Mouse (Mus musculus) hindbrain, embryonic 11.5 days (tissue): ENCODE data around the gene Cdc42se1. TPM values are rescaled to one million over a fixed set of nuclear protein-coding genes. Genes with fewer than 3 reads are reported as not detected.

Experiments used
- ATAC-seq: fragments of 200-750 bp; cut with Nextera tagmentation; 2 replicates; pipeline ENCODE4 v1.8.0; 2017; ENCODE audit warnings: mild to moderate bottlenecking, moderate TSS enrichment, moderate library complexity; ENCODE audit not compliant: low FRiP score
- DNase-seq: peaks from one replicate; pipeline ENCODE4 v3.0.0-alpha.2; 2015; ENCODE audit warnings: low spot score
- H3K27ac ChIP-seq: fragments of 300-500 bp; sonication (generic); 2 replicates; pipeline ENCODE4 v1.5.1; 2014; ENCODE audit warnings: mild to moderate bottlenecking, low read depth, low read length
- H3K27me3 ChIP-seq: fragments of 300-500 bp; sonication (generic); 2 replicates; pipeline ENCODE4 v1.6.1; 2014; ENCODE audit warnings: mild to moderate bottlenecking, low read length, moderate library complexity, mixed read lengths; ENCODE audit not compliant: control insufficient read depth, insufficient read depth
- H3K36me3 ChIP-seq: fragments of 300-500 bp; sonication (generic); 2 replicates; pipeline ENCODE4 v1.6.1; 2014; ENCODE audit warnings: mild to moderate bottlenecking, low read length, moderate library complexity, mixed read lengths; ENCODE audit not compliant: control insufficient read depth, insufficient read depth
- H3K4me1 ChIP-seq: fragments of 300-500 bp; sonication (generic); replicated peaks from 2 replicates; pipeline ENCODE4 v1.6.1; 2014; ENCODE audit warnings: low read length, mixed read lengths; ENCODE audit not compliant: control insufficient read depth, insufficient read depth
- H3K4me2 ChIP-seq: fragments of 300-500 bp; sonication (generic); replicated peaks from 2 replicates; pipeline ENCODE4 v1.6.1; 2014; ENCODE audit warnings: mild to moderate bottlenecking, low read depth, low read length
- H3K4me3 ChIP-seq: fragments of 300-500 bp; sonication (generic); 2 replicates; pipeline ENCODE4 v1.5.1; 2014; ENCODE audit warnings: low read depth, low read length
- H3K9ac ChIP-seq: fragments of 300-500 bp; sonication (generic); 2 replicates; pipeline ENCODE4 v1.6.1; 2014; ENCODE audit warnings: low read depth, low read length
- H3K9me3 ChIP-seq: fragments of 300-500 bp; sonication (generic); 2 replicates; pipeline ENCODE4 v1.6.1; 2016; ENCODE audit warnings: low read length; ENCODE audit not compliant: control insufficient read depth
- WGBS: fragments of 180-500 bp; shearing (Covaris S2); extraction: QIAGEN DNeasy Blood & Tissue Kit; methylation state at CpG from one replicate; pipeline ENCODE4 v1.1.7; 2014; 5-methylcytosine and 5-hydroxymethylcytosine counted together
- polyA plus RNA-seq: library from polyadenylated mRNA; unstranded; fragments of >200 nt; fragmentation: Nextera tagmentation; extraction: Ambion mirVana; gene quantifications from 2 replicates; pipeline ENCODE4 v1.2.1, GENCODE M21; 2014

Cdc42se1 gene
- polyA plus RNA-seq, 1 experiment from 2014 or later, result 110 TPM

- Histone ChIP-seq H3K4me1 (no peaks in the 10 kb centered on the region), H3K4me2 (peak overlapping the region; percentile 54), H3K4me3 (peak overlapping the region; percentile 69), H3K36me3 (peaks cover 4% of the 10 kb centered on the region; the same call in 1 of the 2 replicates), H3K9ac (peak overlapping the region; percentile 93; the same call in 1 of the 2 replicates), H3K9me3 (no peaks in the 10 kb centered on the region), H3K27ac (peak overlapping the region; percentile 92), H3K27me3 (no peaks in the 10 kb centered on the region)
- DNase-seq (no peak), ATAC-seq (no peak; the same call in 1 of the 2 replicates)
- 29% methylated on average over 4 of the region's 4 CpGs for WGBS
Measured at GRCm38 (mm10) chr3:95216655-95217254, 11.8 kb upstream of the Cdc42se1 start.

GRCm38 (mm10) chr3:95217255-95218134, 11.0 kb upstream of the Cdc42se1 start, which contains the start of gene Gabpb2:
Gene Gabpb2, minus strand, starts transcription at chr3:95217916.
- DNase-seq (peak; percentile 96), ATAC-seq (peak; percentile 90)
- Histone ChIP-seq H3K4me3 (peak within 1 kb of the TSS; percentile 69), H3K36me3 (peaks cover 4% of the 10 kb centered on the region; the same call in 1 of the 2 replicates), H3K9ac (peak within 1 kb of the TSS; percentile 93), H3K27ac (peak within 1 kb of the TSS; percentile 92), H3K27me3 (no peaks in the 10 kb centered on the region), H3K4me1 (no peaks in the 10 kb centered on the region), H3K4me2 (peak within 1 kb of the TSS; percentile 54), H3K9me3 (no peaks in the 10 kb centered on the region)
- under 1% methylated on average over 56 of the region's 56 CpGs for WGBS

- no peaks in the 10 kb centered on the region for H3K9me3 ChIP-seq
- peak overlapping the region; percentile 92 for H3K27ac ChIP-seq
- no peaks in the 10 kb centered on the region for H3K4me1 ChIP-seq
- no peaks in the 10 kb centered on the region for H3K27me3 ChIP-seq
- peak overlapping the region; percentile 69 for H3K4me3 ChIP-seq
- peaks cover 4% of the 10 kb centered on the region; the same call in 1 of the 2 replicates for H3K36me3 ChIP-seq
- DNase-seq, result no peak
- WGBS, result 76% methylated on average over 6 of the region's 6 CpGs
- no peak for ATAC-seq
- H3K9ac ChIP-seq, result no peak overlapping the region; the same call in 1 of the 2 replicates
- H3K4me2 ChIP-seq, result peak overlapping the region; percentile 54
Measured at GRCm38 (mm10) chr3:95218466-95219137, 9.9 kb upstream of the Cdc42se1 start.

GRCm38 (mm10) chr3:95223041-95223440, 5.5 kb upstream of the Cdc42se1 start:
- H3K9ac ChIP-seq, result no peak overlapping the region
- H3K27me3 ChIP-seq, result no peaks in the 10 kb centered on the region
- WGBS, result 88% methylated on average over 2 of the region's 2 CpGs
- no peak overlapping the region for H3K4me2 ChIP-seq
- H3K36me3 ChIP-seq, result peaks cover 4% of the 10 kb centered on the region; the same call in 1 of the 2 replicates
- DNase-seq (no peak), ATAC-seq (no peak)
- no peak overlapping the region for H3K4me3 ChIP-seq
- no peak overlapping the region for H3K27ac ChIP-seq
- no peaks in the 10 kb centered on the region for H3K9me3 ChIP-seq
- 0 out of 2 replicates have a peak, but pooled peaks cover 2% of the 10 kb centered on the region for H3K4me1 ChIP-seq

- Histone ChIP-seq H3K9ac (no peak overlapping the region), H3K4me2 (0 out of 2 replicates have a peak overlapping the region, but pooled peaks have one; percentile 2), H3K36me3 (peaks cover 4% of the 10 kb centered on the region; the same call in 1 of the 2 replicates), H3K27me3 (no peaks in the 10 kb centered on the region), H3K4me1 (0 out of 2 replicates have a peak, but pooled peaks cover 2% of the 10 kb centered on the region), H3K9me3 (no peaks in the 10 kb centered on the region), H3K4me3 (no peak overlapping the region), H3K27ac (no peak overlapping the region)
- WGBS, result 27% methylated on average over 6 of the region's 6 CpGs
- DNase-seq, result peak; percentile 51
- no peak for ATAC-seq
Measured at GRCm38 (mm10) chr3:95224295-95224694, 4.2 kb upstream of the Cdc42se1 start.

- 28% methylated on average over 1 of the region's 1 CpGs for WGBS
- Histone ChIP-seq H3K9me3 (no peaks in the 10 kb centered on the region), H3K4me2 (peak overlapping the region; percentile 89), H3K27me3 (no peaks in the 10 kb centered on the region), H3K9ac (peak overlapping the region; percentile 74), H3K4me1 (peaks cover 11% of the 10 kb centered on the region), H3K27ac (peak overlapping the region; percentile 89), H3K36me3 (no peaks in the 10 kb centered on the region), H3K4me3 (peak overlapping the region; percentile 68)
- no peak for DNase-seq
- ATAC-seq, result no peak
Measured at GRCm38 (mm10) chr3:95227214-95227613, 1.3 kb upstream of the Cdc42se1 start.

- H3K27me3 ChIP-seq, result no peaks in the 10 kb centered on the region
- H3K9me3 ChIP-seq, result no peaks in the 10 kb centered on the region
- WGBS, result under 1% methylated on average over 42 of the region's 43 CpGs
- H3K27ac ChIP-seq, result peak overlapping the region; percentile 89
- DNase-seq (peak; percentile 59), ATAC-seq (peak; percentile 12)
- peak overlapping the region; percentile 89 for H3K4me2 ChIP-seq
- H3K9ac ChIP-seq, result peak overlapping the region; percentile 74
- 0 out of 2 replicates have a peak, but pooled peaks cover 2% of the 10 kb centered on the region for H3K36me3 ChIP-seq
- H3K4me3 ChIP-seq, result peak overlapping the region; percentile 68
- peaks cover 11% of the 10 kb centered on the region for H3K4me1 ChIP-seq
Measured at GRCm38 (mm10) chr3:95228894-95229780, 605 bp downstream of the Cdc42se1 start.
